Mouse (Mus musculus): ENCODE measurements around the gene Macf1.

Gene Macf1

DNA sequence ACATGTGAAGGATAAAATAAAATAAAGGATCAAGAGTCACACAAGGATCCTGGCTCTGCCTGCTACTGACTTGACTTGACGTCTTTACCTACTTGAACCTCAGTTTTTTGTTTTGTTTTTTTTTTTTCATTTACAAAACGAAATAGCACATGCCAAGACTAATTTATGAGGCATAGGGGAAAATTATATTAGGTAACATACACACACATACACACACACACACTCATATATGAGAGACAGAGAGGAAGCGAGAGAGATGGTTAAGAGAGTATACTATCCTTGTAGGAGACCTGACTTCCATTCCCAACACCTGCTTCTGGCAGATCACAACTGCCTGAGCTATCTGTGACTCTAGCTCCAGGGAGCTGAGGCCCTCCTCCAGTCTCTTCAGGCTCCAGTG is at the start of gene Macf1:
Gene Macf1, minus strand, starts transcription at position 101 of the 400 bp plus-strand sequence.
- no peak for DNase-seq (ENCODE audit: low spot score in 2 of 2)

- no peak for DNase-seq (ENCODE audit: low spot score in 2 of 2)
These were observed 49.4 kb upstream of the Macf1 start for GRCm38 (mm10) chr4:123733532-123733931.

DNA sequence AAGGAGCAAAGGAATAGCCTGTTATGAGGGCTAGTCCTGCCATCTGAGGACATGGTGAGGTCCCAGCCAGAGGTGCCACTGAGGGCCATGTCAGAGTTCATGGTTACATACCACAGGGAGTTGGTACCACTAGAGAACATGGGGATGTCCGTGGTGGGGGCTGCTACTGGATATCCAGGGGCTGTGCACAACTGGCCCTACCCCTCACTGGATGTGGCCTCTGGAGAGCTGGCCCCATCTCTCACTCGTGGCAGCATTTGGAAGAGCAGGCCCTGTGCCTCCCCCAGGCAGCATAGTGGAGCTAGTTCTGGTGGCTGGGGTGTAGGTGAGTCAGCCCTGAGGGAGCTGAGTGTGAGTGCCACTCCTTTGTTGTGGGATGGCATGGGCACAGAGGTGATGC is 48.8 kb upstream of the Macf1 start:
- no peak for DNase-seq (ENCODE audit: low spot score in 2 of 2)

- no peak for DNase-seq (ENCODE audit: low spot score in 2 of 2)
These were observed 48.2 kb upstream of the Macf1 start for GRCm38 (mm10) chr4:123732163-123732910.

DNA sequence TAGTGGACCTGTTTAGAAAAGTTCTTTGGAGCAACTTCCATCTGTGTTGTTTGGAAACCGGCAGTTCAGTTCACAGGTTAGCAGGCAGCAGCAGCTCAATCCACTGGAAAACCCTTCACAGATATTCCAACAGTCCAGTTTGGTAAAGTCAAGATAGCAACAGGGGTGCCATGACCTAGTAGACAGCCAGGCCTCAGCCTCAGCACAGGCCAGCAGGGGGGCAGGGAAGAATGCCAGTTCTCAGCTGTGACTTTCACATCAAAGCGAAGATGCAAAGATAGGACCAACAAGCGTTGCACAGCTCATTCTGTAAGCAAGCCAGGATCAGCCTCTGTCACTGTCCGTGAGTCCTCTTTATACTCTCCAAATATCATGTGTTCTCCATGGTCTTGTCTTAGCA is 37.6 kb upstream of the Macf1 start:
- DNase-seq (ENCODE audit: low spot score in 2 of 2), result no peak

DNA sequence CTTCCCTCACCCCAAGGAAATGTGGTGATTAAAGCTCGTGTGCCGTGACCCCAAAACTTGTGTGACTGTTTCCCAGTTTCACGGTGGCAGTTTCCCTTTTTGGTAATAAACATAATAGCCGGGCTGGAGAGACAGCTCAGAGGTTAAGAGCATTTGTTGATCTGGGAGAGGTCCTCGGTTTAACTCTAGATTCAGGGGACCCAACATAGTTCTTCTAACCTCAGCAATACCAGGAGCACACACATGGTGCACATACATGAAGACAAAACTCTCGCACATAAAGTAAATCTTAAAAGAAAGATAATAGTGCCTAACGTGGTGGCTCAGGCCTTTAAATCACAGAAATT is 34.2 kb upstream of the Macf1 start:
- DNase-seq (ENCODE audit: low spot score in 2 of 2), result no peak

DNA sequence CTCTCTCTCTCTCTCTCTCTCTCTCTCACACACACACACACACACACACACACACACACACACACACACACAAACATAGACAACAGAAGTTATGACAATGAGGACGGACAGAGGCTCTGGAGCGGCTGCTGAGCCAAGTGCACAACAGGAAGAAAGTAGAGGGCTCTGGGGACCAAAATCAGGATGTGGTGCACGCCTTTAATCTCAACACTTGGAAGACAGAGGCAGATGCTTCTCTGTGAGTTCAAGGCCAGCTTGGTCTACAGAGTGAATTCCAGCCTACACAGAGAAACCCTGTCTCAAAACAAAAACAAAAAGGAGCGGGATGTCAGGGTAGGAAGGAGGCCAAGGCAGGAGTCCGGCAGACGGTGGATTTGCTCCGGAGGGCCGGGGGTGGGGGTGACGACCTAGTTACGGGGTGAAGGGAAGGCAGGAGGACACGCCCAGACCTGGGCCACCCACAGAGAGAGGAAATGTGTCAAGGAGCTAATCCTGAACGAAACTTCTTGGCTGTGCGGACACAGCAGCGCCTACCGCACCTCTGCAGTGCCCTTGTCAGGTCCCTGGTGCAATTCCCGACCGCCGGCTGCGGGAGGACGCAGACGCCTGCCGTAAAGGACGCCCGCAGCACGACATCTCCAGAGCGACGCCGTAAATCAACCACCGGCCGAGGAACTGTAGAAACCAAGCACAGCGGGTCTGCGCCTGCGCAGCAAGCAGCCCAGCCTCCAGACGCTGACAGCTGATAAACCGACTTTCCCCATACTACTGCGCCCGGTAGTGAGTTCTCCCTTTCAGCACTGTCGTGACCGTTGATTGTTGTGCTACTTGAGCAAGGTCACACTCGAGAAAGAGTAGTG is 33.6 kb upstream of the Macf1 start, which contains the start of gene Ndufs5:
Gene Ndufs5, minus strand, starts transcription at position 629 of the 860 bp plus-strand sequence.
- DNase-seq (ENCODE audit: low spot score in 2 of 2), result peak; percentile 92 to 96

- DNase-seq (ENCODE audit: low spot score in 2 of 2), result no peak
These were observed 28.3 kb upstream of the Macf1 start for GRCm38 (mm10) chr4:123712431-123712830.

GRCm38 (mm10) chr4:123707340-123707739 is 23.2 kb upstream of the Macf1 start:
- DNase-seq (ENCODE audit: low spot score in 2 of 2), result no peak

- DNase-seq (ENCODE audit: low spot score in 2 of 2), result no peak
These were observed 21.2 kb upstream of the Macf1 start for GRCm38 (mm10) chr4:123705340-123705739.

DNA sequence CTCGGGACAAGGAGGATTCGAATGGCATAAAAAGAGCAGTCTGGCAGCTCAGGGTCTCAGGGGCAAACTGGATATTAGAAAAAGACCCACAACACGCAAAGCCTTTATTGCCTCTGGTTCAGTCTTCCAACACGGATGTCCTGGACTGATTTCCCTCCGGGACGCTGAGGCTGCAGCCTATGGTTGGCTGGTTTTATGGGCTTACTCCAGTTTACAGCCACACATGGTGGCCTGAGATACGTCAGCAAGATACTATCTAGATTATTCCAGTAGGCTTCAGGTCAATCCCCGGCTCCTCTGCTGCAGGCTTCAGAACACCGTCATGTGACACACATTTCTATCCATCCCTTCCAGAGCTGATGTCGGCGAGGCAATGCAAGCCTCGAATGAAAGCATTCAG is 9.2 kb upstream of the Macf1 start:
- no peak for DNase-seq (ENCODE audit: low spot score in 2 of 2)

- no peak for DNase-seq (ENCODE audit: low spot score in 2 of 2)
These were observed 7.9 kb upstream of the Macf1 start for GRCm38 (mm10) chr4:123692071-123692470.

DNA sequence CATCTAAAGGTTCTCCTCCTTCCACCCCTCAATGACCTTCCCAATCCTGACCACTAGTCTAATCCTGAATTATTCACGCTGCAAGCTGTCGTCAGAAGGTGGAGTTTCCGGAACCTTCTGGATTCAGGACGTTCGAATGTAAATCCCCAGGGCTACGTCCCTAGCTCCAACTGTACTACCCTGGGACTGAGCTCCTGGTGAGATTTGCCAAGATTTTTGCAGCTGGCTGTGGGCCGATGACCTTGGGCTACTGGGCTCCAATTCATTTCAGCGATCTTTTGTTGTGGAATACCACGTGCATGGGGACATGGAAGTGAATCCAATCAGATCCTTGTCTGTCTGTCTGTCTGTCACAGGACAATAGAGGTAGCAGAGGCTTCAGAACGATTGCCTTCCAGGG is 6.2 kb upstream of the Macf1 start:
- DNase-seq (ENCODE audit: low spot score in 2 of 2), result no peak

- DNase-seq (ENCODE audit: low spot score in 2 of 2), result peak in 1 of 2 experiments; percentile 44
These were observed 3.0 kb upstream of the Macf1 start for GRCm38 (mm10) chr4:123687025-123687781.

- DNase-seq (ENCODE audit: low spot score in 2 of 2), result no peak
These were observed 2.3 kb upstream of the Macf1 start for GRCm38 (mm10) chr4:123686368-123687024.

- DNase-seq (ENCODE audit: low spot score in 2 of 2), result no peak
These were observed 1.5 kb upstream of the Macf1 start for GRCm38 (mm10) chr4:123685506-123686242.

- DNase-seq (ENCODE audit: low spot score in 2 of 2), result no peak
These were observed 886 bp upstream of the Macf1 start for GRCm38 (mm10) chr4:123685046-123685445.

GRCm38 (mm10) chr4:123682291-123682690 is 1.9 kb downstream of the Macf1 start:
- no peak for DNase-seq (ENCODE audit: low spot score in 2 of 2)

- DNase-seq (ENCODE audit: low spot score in 2 of 2), result no peak
These were observed 3.2 kb downstream of the Macf1 start for GRCm38 (mm10) chr4:123680962-123681361.

DNA sequence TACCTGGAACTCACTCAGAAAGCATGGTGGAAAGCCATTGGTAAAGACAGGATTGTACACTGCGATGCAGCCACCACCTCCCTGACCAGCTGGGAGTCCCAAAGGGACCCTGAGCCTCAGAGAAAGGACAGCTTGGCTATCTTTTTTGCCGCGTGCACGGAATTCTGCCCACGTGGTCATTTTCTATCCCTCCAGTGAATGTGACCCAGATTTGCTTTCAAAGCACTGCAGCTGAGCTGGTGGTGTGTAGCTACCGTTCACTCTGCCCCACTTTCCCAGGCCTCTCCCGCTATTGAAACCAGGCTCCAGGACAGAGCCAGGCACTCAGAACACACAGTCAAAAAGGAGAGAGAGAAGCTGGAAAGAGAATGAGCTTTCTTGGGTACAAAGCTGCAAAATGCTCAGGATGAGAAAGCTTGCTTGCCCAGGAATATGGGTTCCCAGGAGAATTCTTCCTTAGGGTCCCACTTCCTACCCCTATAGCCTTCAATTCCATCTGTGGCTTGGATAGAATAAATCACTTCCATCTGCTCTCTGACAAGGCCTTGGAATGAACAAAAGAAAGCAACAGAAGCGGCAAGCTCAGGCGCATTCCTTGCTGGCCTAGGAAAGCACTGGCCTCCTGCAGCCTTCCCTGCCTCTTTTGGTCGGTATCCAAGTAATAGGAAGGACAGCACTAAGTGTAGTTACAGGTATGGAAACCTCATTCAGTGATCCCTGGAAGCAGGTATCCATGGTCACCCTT is 6.9 kb downstream of the Macf1 start:
- no peak for DNase-seq (ENCODE audit: low spot score in 2 of 2)

Data from urinary bladder, postnatal 4 days (tissue).